Mouse (Mus musculus) testis, adult 2 months (tissue): ENCODE results near the gene Entpd1.

Source experiments
- CTCF ChIP-seq: fragments of 200-500 bp; IDR thresholded peaks from 2 replicates; pipeline ENCODE4 v1.5.1; 2012; ENCODE audit warnings: low read depth, mild to moderate bottlenecking, inconsistent platforms, low read length, moderate library complexity; ENCODE audit not compliant: control insufficient read depth, insufficient read depth, insufficient replicate concordance
- POLR2A ChIP-seq: fragments of 200-500 bp; IDR thresholded peaks from 2 replicates; pipeline ENCODE4 v1.6.1; 2012; ENCODE audit warnings: low read depth, mild to moderate bottlenecking, inconsistent platforms, low read length, moderate library complexity; ENCODE audit not compliant: control insufficient read depth

DNA sequence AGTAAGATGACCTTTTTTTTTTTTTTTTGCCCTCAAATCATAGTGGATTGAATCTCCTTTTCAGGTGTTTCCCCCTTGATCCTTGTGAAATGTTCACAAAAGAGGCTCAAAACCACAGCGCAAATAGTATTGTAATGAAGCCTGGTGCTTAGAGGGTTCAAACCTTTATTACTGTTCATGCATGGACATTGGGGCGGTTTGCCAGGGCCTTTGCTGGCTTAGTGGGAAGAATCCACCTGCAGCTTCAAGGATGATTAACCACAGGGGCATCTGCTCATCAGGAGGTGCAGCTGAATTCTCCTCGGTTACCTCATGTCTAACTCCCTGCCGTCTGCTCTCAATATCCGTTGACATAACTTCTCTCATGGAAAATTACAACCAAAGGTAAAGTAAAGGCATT lies 20.5 kb downstream of the Entpd1 start:
- TF ChIP-seq CTCF (no peak), POLR2A (no peak)
